Comparison of ENCODE assay signal across 17 mouse cellular contexts in genomic region chr7:127820836-127821509, GRCm38 (mm10). TPM values are rescaled to one million over a fixed set of nuclear protein-coding genes. Genes with fewer than 3 reads are reported as not detected.
DNase-seq lines count a peak whose midpoint lies in the region; ATAC-seq and TF ChIP-seq lines count a peak whose summit lies in the region.
"Had no signal": no experiment of that assay in that cellular context is flagged by ENCODE, and none has a peak within 500 bp of the region (broad histone marks: within the 10 kb centered on the region; RNA-seq: fewer than 3 reads in every experiment).

No protein-coding gene starts in this region.

- H3K4me3 ChIP-seq in forebrain, embryonic 10.5 days: no peak overlapping the region
- H3K4me3 ChIP-seq in forebrain, embryonic 14.5 days (ENCODE audit: low read depth, low read length): no peak overlapping the region
- no peak overlapping the region for H3K4me3 ChIP-seq in kidney, embryonic 14.5 days (ENCODE audit: low read length)
- no peak overlapping the region for H3K4me3 ChIP-seq in lung, adult 2 months (replicated peaks; ENCODE audit: extremely low read depth, low read depth, low read length)
- H3K4me3 ChIP-seq: forebrain, embryonic 13.5 days; limb, embryonic 15.5 days had no signal

- no peak for ATAC-seq in forebrain, embryonic 14.5 days
- no peak for ATAC-seq in kidney, embryonic 14.5 days (ENCODE audit: low FRiP score, low TSS enrichment)
- ATAC-seq: forebrain, embryonic 13.5 days had no signal

- no peaks in the 10 kb centered on the region for H3K9me3 ChIP-seq in forebrain, embryonic 10.5 days
- no peaks in the 10 kb centered on the region for H3K9me3 ChIP-seq in forebrain, embryonic 14.5 days (replicated peaks; ENCODE audit: control insufficient read depth, low read length)
- no peaks in the 10 kb centered on the region for H3K9me3 ChIP-seq in kidney, embryonic 14.5 days (ENCODE audit: control insufficient read depth, low read length)
- H3K9me3 ChIP-seq: forebrain, embryonic 13.5 days; G1E; limb, embryonic 15.5 days had no signal

- no peak for DNase-seq in forebrain, embryonic 10.5 days (ENCODE audit: extremely low spot score, low spot score)
- DNase-seq in forebrain, embryonic 14.5 days (ENCODE audit: low spot score): no peak
- no peak for DNase-seq in kidney, postnatal 25 days
- peak; percentile 31 for DNase-seq in lung, postnatal 10 days
- no peak for DNase-seq in lung, adult 2 months
- DNase-seq in kidney, postnatal 4 days: peak; percentile 33 to 52
- no peak for DNase-seq in right cerebral cortex, postnatal 10 days (ENCODE audit: low spot score in 2 of 2)
- DNase-seq: cerebellum, adult 8-10 months; heart, postnatal 10 days; thymus, postnatal 4 days had no signal

- H3K9ac ChIP-seq in forebrain, embryonic 14.5 days (ENCODE audit: low read length): no peak overlapping the region
- no peak overlapping the region for H3K9ac ChIP-seq in kidney, embryonic 14.5 days (ENCODE audit: low read depth, low read length)
- H3K9ac ChIP-seq: forebrain, embryonic 13.5 days; limb, embryonic 15.5 days had no signal

- H3K4me1 ChIP-seq in forebrain, embryonic 10.5 days: peaks cover 49% of the 10 kb centered on the region
- H3K4me1 ChIP-seq in forebrain, embryonic 14.5 days (ENCODE audit: control insufficient read depth, insufficient read depth, low read length): 0 out of 2 replicates have a peak, but pooled peaks cover 5% of the 10 kb centered on the region
- H3K4me1 ChIP-seq in kidney, embryonic 14.5 days (ENCODE audit: control insufficient read depth, insufficient read depth, low read length): peaks cover 27% of the 10 kb centered on the region; the same call in 1 of the 2 replicates
- no peaks in the 10 kb centered on the region for H3K4me1 ChIP-seq in lung, adult 2 months (ENCODE audit: control insufficient read depth, insufficient read depth, low read length)

- WGBS in forebrain, embryonic 10.5 days: 76% methylated on average over 13 of the region's 13 CpGs
- 72% methylated on average over 13 of the region's 13 CpGs for WGBS in forebrain, embryonic 14.5 days
- WGBS in kidney, embryonic 14.5 days: 58% methylated on average over 13 of the region's 13 CpGs
- WGBS in lung, adult 2 months: 38% methylated on average over 13 of the region's 13 CpGs

- no peak overlapping the region for H3K4me2 ChIP-seq in forebrain, embryonic 14.5 days (ENCODE audit: low read length)
- no peak overlapping the region for H3K4me2 ChIP-seq in kidney, embryonic 14.5 days (replicated peaks; ENCODE audit: low read depth, low read length)
- H3K4me2 ChIP-seq: forebrain, embryonic 13.5 days; limb, embryonic 15.5 days had no signal

- H3K27me3 ChIP-seq in forebrain, embryonic 10.5 days (ENCODE audit: poor library complexity, severe bottlenecking): no peaks in the 10 kb centered on the region
- H3K27me3 ChIP-seq in forebrain, embryonic 14.5 days (replicated peaks; ENCODE audit: control insufficient read depth, insufficient read depth, low read length): no peaks in the 10 kb centered on the region
- H3K27me3 ChIP-seq in kidney, embryonic 14.5 days (ENCODE audit: control insufficient read depth, insufficient read depth, low read length): no peaks in the 10 kb centered on the region
- H3K27me3 ChIP-seq: forebrain, embryonic 13.5 days; limb, embryonic 15.5 days had no signal

- no peak for TF ChIP-seq CTCF in lung, adult 2 months (IDR thresholded peaks at IDR 0.05; ENCODE audit: insufficient read depth, low read length)

- TF ChIP-seq POLR2A in lung, adult 2 months (IDR thresholded peaks at IDR 0.05; ENCODE audit: borderline replicate concordance, extremely low read depth, low read depth, low read length): no peak

- H3K36me3 ChIP-seq in forebrain, embryonic 10.5 days (replicated peaks): peaks cover 6% of the 10 kb centered on the region; the same call in 1 of the 2 replicates
- H3K36me3 ChIP-seq in forebrain, embryonic 14.5 days (ENCODE audit: control insufficient read depth, insufficient read depth, low read length): no peaks in the 10 kb centered on the region
- H3K36me3 ChIP-seq in kidney, embryonic 14.5 days (ENCODE audit: control insufficient read depth, insufficient read depth, low read length): no peaks in the 10 kb centered on the region
- H3K36me3 ChIP-seq: G1E had no signal

- H3K27ac ChIP-seq in forebrain, embryonic 10.5 days: 0 out of 2 replicates have a peak overlapping the region, but pooled peaks have one; percentile 4
- H3K27ac ChIP-seq in forebrain, embryonic 14.5 days (ENCODE audit: low read depth, low read length): no peak overlapping the region
- H3K27ac ChIP-seq in kidney, embryonic 14.5 days (ENCODE audit: low read depth, low read length): peak overlapping the region; percentile 66
- H3K27ac ChIP-seq: forebrain, embryonic 13.5 days; limb, embryonic 15.5 days had no signal

RNA-seq across cellular contexts. Expression of gene Stx4a, which starts 3.1 kb away (rescaled TPM):
- 23.7 and 24.6 TPM in 2 replicates for polyA plus RNA-seq in forebrain, embryonic 10.5 days (2016; fragmentation: Nextera tagmentation; extraction: Ambion mirVana)
- polyA plus RNA-seq in forebrain, embryonic 14.5 days (2014; fragmentation: Nextera tagmentation; extraction: Ambion mirVana): 9.7 and 11.1 TPM in 2 replicates
- 22.1 and 34.3 TPM in 2 replicates for polyA plus RNA-seq in kidney, embryonic 14.5 days (2014; fragmentation: Nextera tagmentation; extraction: Ambion mirVana)
- polyA plus RNA-seq in lung, adult 2 months (2012; rRNA removed): 63.5 and 77.9 TPM in 2 replicates

RNA-seq across cellular contexts. Expression of gene Stx1b, which starts 3.4 kb away (rescaled TPM):
- 5.5 and 6.1 TPM in 2 replicates for polyA plus RNA-seq in forebrain, embryonic 10.5 days (2016; fragmentation: Nextera tagmentation; extraction: Ambion mirVana)
- polyA plus RNA-seq in forebrain, embryonic 14.5 days (2014; fragmentation: Nextera tagmentation; extraction: Ambion mirVana): 15.7 and 22.3 TPM in 2 replicates
- polyA plus RNA-seq in kidney, embryonic 14.5 days (2014; fragmentation: Nextera tagmentation; extraction: Ambion mirVana): 2.6 and 4.4 TPM in 2 replicates
- 5.1 and 7.6 TPM in 2 replicates for polyA plus RNA-seq in lung, adult 2 months (2012; rRNA removed)

RNA-seq across cellular contexts. Expression of gene Hsd3b7, which starts 20.6 kb away (rescaled TPM):
- 5.4 and 5.8 TPM in 2 replicates for polyA plus RNA-seq in forebrain, embryonic 10.5 days (2016; fragmentation: Nextera tagmentation; extraction: Ambion mirVana)
- polyA plus RNA-seq in forebrain, embryonic 14.5 days (2014; fragmentation: Nextera tagmentation; extraction: Ambion mirVana): 6.9 and 9.7 TPM in 2 replicates
- polyA plus RNA-seq in kidney, embryonic 14.5 days (2014; fragmentation: Nextera tagmentation; extraction: Ambion mirVana): 18.0 and 18.7 TPM in 2 replicates
- 79.4 and 81.7 TPM in 2 replicates for polyA plus RNA-seq in lung, adult 2 months (2012; rRNA removed)

RNA-seq across cellular contexts. Expression of gene Gm49388, which starts 35.6 kb away (rescaled TPM):
- not detected in 2 replicates for polyA plus RNA-seq in forebrain, embryonic 10.5 days (2016; fragmentation: Nextera tagmentation; extraction: Ambion mirVana)
- polyA plus RNA-seq in forebrain, embryonic 14.5 days (2014; fragmentation: Nextera tagmentation; extraction: Ambion mirVana): not detected in 2 replicates
- polyA plus RNA-seq in kidney, embryonic 14.5 days (2014; fragmentation: Nextera tagmentation; extraction: Ambion mirVana): not detected in 2 replicates
- not detected in 2 replicates for polyA plus RNA-seq in lung, adult 2 months (2012; rRNA removed)
- polyA plus RNA-seq: embryonic facial prominence, embryonic 11.5 days; forebrain, embryonic 13.5 days; large intestine, adult 2 months; limb, embryonic 15.5 days; stomach, embryonic 14.5 days had no signal

RNA-seq across cellular contexts. Expression of gene Setd1a, which starts 44.5 kb away (rescaled TPM):
- polyA plus RNA-seq in forebrain, embryonic 10.5 days (2016; fragmentation: Nextera tagmentation; extraction: Ambion mirVana): 16.0 and 17.1 TPM in 2 replicates
- polyA plus RNA-seq in forebrain, embryonic 14.5 days (2014; fragmentation: Nextera tagmentation; extraction: Ambion mirVana): 17.0 and 18.0 TPM in 2 replicates
- polyA plus RNA-seq in kidney, embryonic 14.5 days (2014; fragmentation: Nextera tagmentation; extraction: Ambion mirVana): 32.6 and 34.7 TPM in 2 replicates
- polyA plus RNA-seq in lung, adult 2 months (2012; rRNA removed): 10.8 and 15.6 TPM in 2 replicates

Comparison
In these comparisons a context has a peak if more than half of its experiments do, and no peak if none do; other contexts are left out.
1. DNase-seq: peak in lung, postnatal 10 days (single experiment) and kidney, postnatal 4 days (2 of 2); none in forebrain, embryonic 10.5 days (single experiment), forebrain, embryonic 14.5 days (single experiment), kidney, postnatal 25 days (0 of 2), lung, adult 2 months (single experiment) and right cerebral cortex, postnatal 10 days (0 of 2).